Mouse (Mus musculus): Measurements from ENCODE around the gene Snrpa. TPM values are rescaled to one million over a fixed set of nuclear protein-coding genes. Genes with fewer than 3 reads are reported as not detected.

The Snrpa gene
- total RNA-seq, 2 experiments from 2014 or later = 84.8 to 91.0 TPM

- Histone ChIP-seq H3K27ac (peak overlapping the region; percentile 84), H3K4me3 (peak overlapping the region; percentile 97)
- no peak for TF ChIP-seq CTCF (conservative IDR thresholded peaks at IDR 0.05)
- no peak for DNase-seq (ENCODE audit: low spot score in 2 of 2)
Measured at GRCm38 (mm10) chr7:27227676-27228075, 31.6 kb upstream of the Snrpa start.

DNA sequence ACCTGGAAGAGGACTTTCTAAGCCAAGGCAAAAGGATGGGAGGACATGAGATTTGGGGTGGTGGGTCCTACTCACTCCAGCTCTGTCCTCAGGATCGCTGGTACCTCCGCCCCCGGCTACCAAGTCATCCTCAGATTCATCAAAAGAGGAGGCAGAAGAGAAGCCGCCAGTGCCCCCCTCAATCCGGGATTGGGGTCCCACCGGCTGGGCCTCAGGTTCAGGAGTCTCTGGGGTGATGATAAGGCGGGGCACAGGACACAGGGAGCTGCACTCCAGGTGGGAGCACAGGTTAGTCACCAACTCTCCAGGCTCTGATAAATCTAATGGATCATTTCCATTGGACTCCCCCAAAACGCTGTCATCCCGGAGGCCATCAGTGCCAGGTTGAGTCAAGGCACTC, 31.2 kb upstream of the Snrpa start:
- H3K27ac ChIP-seq = peak overlapping the region; percentile 84
- peak overlapping the region; percentile 97 for H3K4me3 ChIP-seq
- no peak for TF ChIP-seq CTCF (conservative IDR thresholded peaks at IDR 0.05)

DNA sequence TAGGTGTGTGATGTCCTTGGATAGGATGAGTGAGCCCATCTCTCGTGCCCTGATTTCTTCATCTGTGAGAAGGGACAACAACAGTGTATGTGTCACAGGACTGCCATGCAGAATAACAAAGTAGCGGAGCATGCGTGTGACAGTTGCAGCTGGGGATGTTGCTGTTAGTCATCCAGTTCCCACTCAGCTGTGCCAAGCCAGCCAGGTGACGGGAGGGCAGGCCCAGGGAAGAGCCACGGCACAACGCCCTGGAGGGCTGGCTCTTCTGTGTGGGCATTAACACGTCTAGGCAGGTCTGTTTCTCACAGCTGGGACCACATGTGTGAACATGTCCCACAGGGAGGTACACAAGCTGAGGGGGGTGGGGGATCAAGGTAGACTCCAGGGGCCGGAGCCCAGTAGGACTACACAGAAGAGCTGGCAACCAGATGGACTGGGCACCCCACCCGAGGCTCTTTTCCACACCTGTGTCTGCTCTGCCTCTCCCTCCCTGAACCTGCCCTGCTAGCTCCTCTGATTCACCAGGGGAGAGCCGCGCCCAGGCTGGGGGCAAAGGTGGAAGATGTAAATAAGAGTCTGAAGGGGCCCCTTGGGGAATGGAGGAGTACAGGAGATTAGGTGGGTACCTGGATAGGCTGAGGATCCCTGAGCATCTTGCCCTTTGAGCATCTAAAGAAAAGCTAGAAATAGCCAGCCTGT, 29.0 kb upstream of the Snrpa start:
- no peak for TF ChIP-seq CTCF (conservative IDR thresholded peaks at IDR 0.05)
- H3K4me3 ChIP-seq = peak overlapping the region; percentile 97
- peak in 1 of 2 experiments; percentile 44 for DNase-seq (ENCODE audit: low spot score in 2 of 2)
- H3K27ac ChIP-seq = peak overlapping the region; percentile 84

More for the DNA sequence above, 31.2 kb upstream of the Snrpa start:
- DNase-seq (ENCODE audit: low spot score in 2 of 2) = no peak

DNA sequence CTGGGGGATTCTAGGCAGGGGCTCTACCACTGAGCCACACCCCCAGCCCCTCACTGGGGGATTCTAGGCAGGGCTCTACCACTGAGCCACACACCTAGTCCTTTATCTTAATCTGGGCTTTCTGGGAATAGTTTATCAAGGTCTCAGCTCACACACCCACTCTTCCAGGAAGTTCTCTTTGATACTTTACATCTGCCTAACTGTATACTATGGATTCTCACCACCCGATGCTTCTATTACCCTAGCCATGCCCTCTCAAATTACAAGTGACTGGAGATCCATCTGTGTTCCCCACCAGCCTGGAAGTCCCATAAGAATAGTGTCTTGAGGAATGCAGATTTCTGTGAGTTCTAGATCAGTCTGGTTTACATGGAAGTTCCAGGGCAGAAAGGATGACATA, 26.5 kb upstream of the Snrpa start:
- DNase-seq (ENCODE audit: low spot score in 2 of 2) = no peak
- TF ChIP-seq CTCF (conservative IDR thresholded peaks at IDR 0.05) = no peak
- Histone ChIP-seq H3K27ac (no peak overlapping the region), H3K4me3 (no peak overlapping the region)

DNA sequence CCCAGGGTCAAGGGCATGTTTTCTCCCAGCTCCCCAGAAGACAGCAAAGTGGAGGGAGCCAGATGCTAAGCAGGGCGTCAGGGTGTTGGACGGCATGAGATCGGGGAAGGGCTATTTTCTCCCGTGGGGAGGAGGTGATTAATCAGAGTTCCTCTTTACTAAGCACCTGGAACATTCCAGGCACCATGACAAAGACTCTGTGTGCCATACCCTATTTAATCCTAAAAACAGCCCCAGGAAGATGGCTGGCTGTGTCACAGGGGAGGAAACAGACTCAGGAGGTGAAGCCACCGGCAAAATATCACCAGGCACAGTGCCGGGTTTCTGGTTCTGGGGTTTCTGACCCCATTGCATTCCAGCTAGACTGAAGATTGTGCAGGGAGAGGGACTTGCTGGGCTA, 25.9 kb upstream of the Snrpa start:
- H3K27ac ChIP-seq = no peak overlapping the region
- no peak for DNase-seq (ENCODE audit: low spot score in 2 of 2)
- no peak for TF ChIP-seq CTCF (conservative IDR thresholded peaks at IDR 0.05)
- H3K4me3 ChIP-seq = no peak overlapping the region

GRCm38 (mm10) chr7:27219937-27220336, 23.9 kb upstream of the Snrpa start:
- no peak for TF ChIP-seq CTCF (conservative IDR thresholded peaks at IDR 0.05)
- DNase-seq (ENCODE audit: low spot score in 2 of 2) = no peak
- H3K27ac ChIP-seq = no peak overlapping the region
- H3K4me3 ChIP-seq = no peak overlapping the region

DNA sequence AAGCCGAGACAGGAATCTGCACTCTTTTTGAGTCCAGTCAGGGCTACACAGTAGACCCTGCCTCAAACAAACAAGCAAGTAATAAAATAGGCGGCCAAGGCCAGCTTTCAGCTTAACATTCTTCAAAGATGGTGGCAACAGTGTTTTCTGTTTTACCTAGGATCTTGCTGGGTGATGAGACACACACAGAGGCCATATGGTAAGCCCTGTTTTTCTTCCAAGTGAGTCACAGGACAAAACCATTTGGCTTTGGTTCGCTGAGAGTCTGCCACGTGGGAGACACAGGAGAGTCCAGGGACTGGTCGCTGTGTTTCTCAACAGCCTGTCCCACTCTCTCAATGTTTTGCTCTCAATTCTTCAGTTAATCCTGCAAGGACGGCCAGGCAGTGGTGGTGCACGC, 22.5 kb upstream of the Snrpa start:
- Histone ChIP-seq H3K4me3 (no peak overlapping the region), H3K27ac (peak overlapping the region; percentile 41; the same call in 1 of the 2 replicates)
- TF ChIP-seq CTCF (conservative IDR thresholded peaks at IDR 0.05) = no peak
- DNase-seq (ENCODE audit: low spot score in 2 of 2) = no peak

GRCm38 (mm10) chr7:27212626-27213025, 16.6 kb upstream of the Snrpa start:
- Histone ChIP-seq H3K27ac (no peak overlapping the region), H3K4me3 (no peak overlapping the region)
- TF ChIP-seq CTCF (conservative IDR thresholded peaks at IDR 0.05) = no peak
- DNase-seq (ENCODE audit: low spot score in 2 of 2) = no peak

DNA sequence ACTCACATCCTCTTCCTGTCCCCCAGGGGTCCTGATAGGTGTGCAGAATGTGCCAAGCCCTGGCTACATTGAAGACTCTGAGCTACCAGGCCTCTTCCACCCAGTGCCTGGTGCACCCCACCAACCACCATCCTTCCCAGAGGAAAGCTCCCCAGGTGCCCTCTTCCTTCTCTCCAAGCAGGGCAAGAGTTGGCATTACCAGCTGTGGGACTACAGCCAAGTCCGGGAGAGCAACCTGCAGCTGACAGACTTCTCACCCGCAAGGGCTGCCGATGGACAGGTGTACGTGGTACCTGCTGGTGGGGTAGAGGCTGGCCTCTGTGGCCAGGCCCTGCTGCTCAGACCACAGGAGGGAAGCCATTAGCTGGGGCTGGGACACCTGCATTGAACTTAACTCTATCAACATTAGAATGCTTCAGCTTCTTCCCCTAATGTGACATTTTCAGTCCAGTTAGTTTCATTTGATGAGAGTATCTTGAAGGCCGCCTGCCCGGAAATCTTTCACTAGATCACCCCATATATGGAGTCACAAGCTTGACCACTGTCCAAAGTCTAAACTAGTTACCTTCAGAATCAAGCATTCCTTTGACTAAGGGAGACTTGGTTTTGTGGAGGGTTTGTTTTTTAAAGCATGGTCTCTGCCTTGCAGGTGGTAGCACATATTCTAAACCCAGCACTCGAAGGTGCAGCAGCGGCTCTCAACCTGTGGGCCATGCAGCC, 7.8 kb upstream of the Snrpa start:
- no peak for DNase-seq (ENCODE audit: low spot score in 2 of 2)
- Histone ChIP-seq H3K27ac (no peak overlapping the region), H3K4me3 (no peak overlapping the region)
- no peak for TF ChIP-seq CTCF (conservative IDR thresholded peaks at IDR 0.05)

DNA sequence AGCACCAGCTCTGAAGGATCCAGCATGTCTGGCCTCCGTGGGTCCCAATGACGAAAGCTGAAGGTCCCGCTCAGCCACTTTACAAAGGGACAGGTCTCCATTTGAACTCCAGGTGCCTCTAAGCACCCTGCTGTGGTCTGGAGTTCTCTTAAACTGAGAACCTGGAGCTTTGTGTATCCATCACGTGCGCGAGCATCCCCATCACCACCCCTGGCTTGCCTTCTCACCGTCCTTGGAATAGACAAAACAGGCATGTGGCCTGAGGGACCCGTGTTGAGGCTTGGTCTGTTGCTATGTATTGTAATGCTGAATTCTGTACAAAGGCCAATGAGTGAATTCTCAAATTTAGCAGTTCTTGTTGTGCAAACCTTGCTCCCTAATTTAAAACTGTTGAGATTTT, 2.7 kb upstream of the Snrpa start:
- TF ChIP-seq CTCF (conservative IDR thresholded peaks at IDR 0.05) = no peak
- Histone ChIP-seq H3K27ac (no peak overlapping the region), H3K4me3 (no peak overlapping the region)
- DNase-seq (ENCODE audit: low spot score in 2 of 2) = no peak

GRCm38 (mm10) chr7:27198355-27198754, 2.3 kb upstream of the Snrpa start:
- no peak overlapping the region for H3K27ac ChIP-seq
- no peak for DNase-seq (ENCODE audit: low spot score in 2 of 2)
- no peak for TF ChIP-seq CTCF (conservative IDR thresholded peaks at IDR 0.05)
- H3K4me3 ChIP-seq = no peak overlapping the region

GRCm38 (mm10) chr7:27197634-27198033, 1.6 kb upstream of the Snrpa start:
- Histone ChIP-seq H3K4me3 (no peak overlapping the region), H3K27ac (no peak overlapping the region)
- DNase-seq (ENCODE audit: low spot score in 2 of 2) = no peak
- TF ChIP-seq CTCF (conservative IDR thresholded peaks at IDR 0.05) = no peak

- TF ChIP-seq CTCF (conservative IDR thresholded peaks at IDR 0.05) = no peak
- no peak for DNase-seq (ENCODE audit: low spot score in 2 of 2)
- H3K4me3 ChIP-seq = no peak overlapping the region
- H3K27ac ChIP-seq = no peak overlapping the region
Measured at GRCm38 (mm10) chr7:27197136-27197535, 1.1 kb upstream of the Snrpa start.

GRCm38 (mm10) chr7:27193731-27194130, 2.3 kb downstream of the Snrpa start:
- no peak for DNase-seq (ENCODE audit: low spot score in 2 of 2)
- Histone ChIP-seq H3K27ac (no peak overlapping the region), H3K4me3 (no peak overlapping the region)
- no peak for TF ChIP-seq CTCF (conservative IDR thresholded peaks at IDR 0.05)
